Mouse (Mus musculus): Measurements from ENCODE around the gene Frk. TPM values are rescaled to one million over a fixed set of nuclear protein-coding genes. Genes with fewer than 3 reads are reported as not detected.

Gene Frk
- polyA plus RNA-seq, 1 experiment from 2014 or later, result 0.33 TPM

DNA sequence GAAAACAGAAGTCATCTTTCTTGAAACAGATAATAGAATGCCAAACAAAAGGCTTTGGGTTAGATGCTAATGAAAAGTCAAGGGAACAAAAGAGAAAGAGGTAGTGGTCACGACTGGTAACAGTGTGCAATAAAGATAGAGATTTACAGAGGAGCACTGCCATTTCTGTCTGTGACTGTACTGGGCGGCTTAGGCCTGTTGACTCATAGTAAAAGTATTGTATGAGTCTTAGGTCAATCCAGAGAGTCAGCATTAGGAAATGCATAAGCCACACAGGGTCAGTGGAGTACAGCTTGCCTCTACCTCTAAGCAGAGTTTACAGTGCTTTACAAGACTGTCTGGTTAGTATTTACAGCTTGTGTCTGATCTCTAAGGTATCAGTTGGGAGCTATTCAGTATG is 24.6 kb downstream of the Frk start:
- Histone ChIP-seq H3K27me3 (ENCODE audit: control insufficient read depth, insufficient read depth, low read depth, low read length) (no peaks in the 10 kb centered on the region), H3K4me3 (ENCODE audit: low read depth, low read length) (no peak overlapping the region)

DNA sequence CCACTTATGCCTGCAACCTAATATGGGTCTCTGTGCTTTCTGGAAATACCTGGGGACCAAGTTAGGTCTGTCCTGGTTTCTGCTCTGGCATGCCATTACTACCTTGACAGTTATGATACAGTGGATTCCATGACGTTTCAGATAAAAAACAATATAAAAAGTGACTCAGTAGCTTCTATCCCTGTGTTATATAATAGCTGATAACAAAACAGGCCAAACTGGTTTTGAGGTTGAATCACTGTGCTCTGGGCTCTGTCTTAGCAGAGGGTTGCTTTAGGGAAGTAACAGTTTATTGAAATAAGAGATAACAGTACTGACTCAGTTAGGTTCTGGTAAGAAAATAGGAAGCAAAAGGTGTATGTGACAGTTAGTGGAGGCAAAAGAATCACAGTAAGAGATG is 25.4 kb downstream of the Frk start:
- Histone ChIP-seq H3K27ac (ENCODE audit: low read length) (no peak overlapping the region), H3K4me3 (ENCODE audit: low read depth, low read length) (no peak overlapping the region), H3K4me1 (ENCODE audit: control insufficient read depth, insufficient read depth, low read length) (no peaks in the 10 kb centered on the region), H3K27me3 (ENCODE audit: control insufficient read depth, insufficient read depth, low read depth, low read length) (no peaks in the 10 kb centered on the region), H3K36me3 (ENCODE audit: control insufficient read depth, insufficient read depth, low read length) (no peaks in the 10 kb centered on the region), H3K9me3 (replicated peaks; ENCODE audit: control insufficient read depth, low read length, poor library complexity, severe bottlenecking) (no peaks in the 10 kb centered on the region), H3K9ac (ENCODE audit: low read depth, low read length) (no peak overlapping the region), H3K4me2 (ENCODE audit: low read length) (no peak overlapping the region)
- ATAC-seq, result no peak
- 76% methylated on average over 1 of the region's 1 CpGs for WGBS

More for the DNA sequence above, 24.6 kb downstream of the Frk start:
- Histone ChIP-seq H3K4me2 (ENCODE audit: low read length) (no peak overlapping the region), H3K27ac (ENCODE audit: low read length) (no peak overlapping the region), H3K9me3 (replicated peaks; ENCODE audit: control insufficient read depth, low read length, poor library complexity, severe bottlenecking) (no peaks in the 10 kb centered on the region), H3K36me3 (ENCODE audit: control insufficient read depth, insufficient read depth, low read length) (no peaks in the 10 kb centered on the region), H3K4me1 (ENCODE audit: control insufficient read depth, insufficient read depth, low read length) (no peaks in the 10 kb centered on the region), H3K9ac (ENCODE audit: low read depth, low read length) (no peak overlapping the region)
- ATAC-seq, result no peak
- 67% methylated on average over 2 of the region's 2 CpGs for WGBS

GRCm38 (mm10) chr10:34509256-34509655 is 26.1 kb downstream of the Frk start:
- Histone ChIP-seq H3K9ac (ENCODE audit: low read depth, low read length) (no peak overlapping the region), H3K4me1 (ENCODE audit: control insufficient read depth, insufficient read depth, low read length) (no peaks in the 10 kb centered on the region), H3K36me3 (ENCODE audit: control insufficient read depth, insufficient read depth, low read length) (no peaks in the 10 kb centered on the region), H3K4me3 (ENCODE audit: low read depth, low read length) (no peak overlapping the region), H3K9me3 (replicated peaks; ENCODE audit: control insufficient read depth, low read length, poor library complexity, severe bottlenecking) (no peaks in the 10 kb centered on the region), H3K27ac (ENCODE audit: low read length) (no peak overlapping the region), H3K4me2 (ENCODE audit: low read length) (no peak overlapping the region), H3K27me3 (ENCODE audit: control insufficient read depth, insufficient read depth, low read depth, low read length) (no peaks in the 10 kb centered on the region)
- ATAC-seq, result no peak
- WGBS, result 85% methylated on average over 2 of the region's 2 CpGs

DNA sequence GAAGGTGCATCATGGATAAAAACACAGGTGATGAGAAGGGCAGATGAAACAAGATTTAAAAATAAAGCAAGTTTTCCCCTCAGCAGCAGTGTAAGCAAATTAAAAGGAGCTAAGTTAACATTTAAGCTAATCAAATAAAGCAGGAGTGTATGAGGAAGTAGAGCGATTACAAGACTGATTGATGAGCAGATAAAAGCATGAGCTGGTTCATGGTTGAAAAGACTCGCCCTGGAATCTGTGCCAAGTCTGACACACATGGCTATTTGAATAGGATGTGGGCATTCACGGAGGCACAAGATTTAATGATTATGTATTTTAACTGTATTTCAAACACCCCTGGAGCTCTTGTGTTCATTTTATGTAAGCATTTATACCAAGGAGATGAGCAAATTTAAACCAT is 28.0 kb downstream of the Frk start:
- no peak overlapping the region for H3K9ac ChIP-seq (ENCODE audit: low read depth, low read length)
- no peak overlapping the region for H3K4me3 ChIP-seq (ENCODE audit: low read depth, low read length)
- no peaks in the 10 kb centered on the region for H3K27me3 ChIP-seq (ENCODE audit: control insufficient read depth, insufficient read depth, low read depth, low read length)
- no peaks in the 10 kb centered on the region for H3K36me3 ChIP-seq (ENCODE audit: control insufficient read depth, insufficient read depth, low read length)
- WGBS, result 73% methylated on average over 3 of the region's 3 CpGs
- H3K9me3 ChIP-seq (replicated peaks; ENCODE audit: control insufficient read depth, low read length, poor library complexity, severe bottlenecking), result no peaks in the 10 kb centered on the region
- no peak for ATAC-seq
- H3K4me2 ChIP-seq (ENCODE audit: low read length), result no peak overlapping the region
- no peak overlapping the region for H3K27ac ChIP-seq (ENCODE audit: low read length)
- H3K4me1 ChIP-seq (ENCODE audit: control insufficient read depth, insufficient read depth, low read length), result no peaks in the 10 kb centered on the region

DNA sequence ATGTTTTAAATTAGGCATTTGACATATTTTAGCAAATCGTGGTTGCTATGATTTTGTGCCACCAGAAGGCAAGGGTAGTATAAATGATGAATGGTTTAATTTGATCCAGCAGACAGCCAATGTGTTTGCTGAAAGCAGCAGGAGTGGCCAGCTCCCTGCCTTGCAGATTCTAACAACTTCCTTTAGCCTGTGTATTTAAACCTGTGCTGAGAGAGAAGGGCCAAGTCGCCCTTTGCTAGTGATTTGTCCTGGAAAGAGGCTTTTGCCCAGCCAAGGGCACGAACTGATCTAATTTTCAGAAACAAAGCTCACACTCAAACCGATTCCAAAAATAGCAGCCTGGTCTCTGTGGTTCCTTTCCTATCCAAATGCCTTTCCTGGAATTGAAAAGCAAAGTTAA is 29.4 kb downstream of the Frk start:
- Histone ChIP-seq H3K27ac (ENCODE audit: low read length) (no peak overlapping the region), H3K9ac (ENCODE audit: low read depth, low read length) (no peak overlapping the region), H3K4me2 (ENCODE audit: low read length) (no peak overlapping the region), H3K4me1 (ENCODE audit: control insufficient read depth, insufficient read depth, low read length) (no peaks in the 10 kb centered on the region), H3K27me3 (ENCODE audit: control insufficient read depth, insufficient read depth, low read depth, low read length) (no peaks in the 10 kb centered on the region), H3K4me3 (ENCODE audit: low read depth, low read length) (no peak overlapping the region), H3K36me3 (ENCODE audit: control insufficient read depth, insufficient read depth, low read length) (no peaks in the 10 kb centered on the region), H3K9me3 (replicated peaks; ENCODE audit: control insufficient read depth, low read length, poor library complexity, severe bottlenecking) (no peaks in the 10 kb centered on the region)
- 46% methylated on average over 4 of the region's 4 CpGs for WGBS
- no peak for ATAC-seq

DNA sequence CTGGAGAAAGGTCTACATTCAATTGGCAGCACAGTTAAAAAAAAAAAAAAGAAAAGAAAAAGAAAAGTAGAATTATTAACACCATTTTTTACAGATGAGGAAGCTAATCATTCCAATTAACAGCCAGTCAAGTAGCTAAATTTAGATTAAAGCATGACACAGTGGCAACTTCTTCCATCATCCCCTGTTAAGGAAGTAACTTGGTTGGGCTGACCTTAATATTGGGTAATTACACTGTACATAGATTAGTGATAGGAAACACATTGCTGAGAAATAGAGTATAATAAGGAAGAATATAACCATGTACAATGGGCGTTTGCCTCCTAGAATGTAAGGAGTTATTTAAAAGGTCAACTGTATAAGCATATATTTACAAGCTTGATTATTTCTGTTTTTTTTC is 42.4 kb downstream of the Frk start:
- Histone ChIP-seq H3K9ac (ENCODE audit: low read depth, low read length) (no peak overlapping the region), H3K9me3 (replicated peaks; ENCODE audit: control insufficient read depth, low read length, poor library complexity, severe bottlenecking) (no peaks in the 10 kb centered on the region), H3K36me3 (ENCODE audit: control insufficient read depth, insufficient read depth, low read length) (no peaks in the 10 kb centered on the region), H3K4me2 (ENCODE audit: low read length) (no peak overlapping the region), H3K27me3 (ENCODE audit: control insufficient read depth, insufficient read depth, low read depth, low read length) (no peaks in the 10 kb centered on the region), H3K4me3 (ENCODE audit: low read depth, low read length) (no peak overlapping the region), H3K4me1 (ENCODE audit: control insufficient read depth, insufficient read depth, low read length) (no peaks in the 10 kb centered on the region), H3K27ac (ENCODE audit: low read length) (no peak overlapping the region)
- WGBS, result 89% methylated on average over 1 of the region's 1 CpGs
- ATAC-seq, result no peak

DNA sequence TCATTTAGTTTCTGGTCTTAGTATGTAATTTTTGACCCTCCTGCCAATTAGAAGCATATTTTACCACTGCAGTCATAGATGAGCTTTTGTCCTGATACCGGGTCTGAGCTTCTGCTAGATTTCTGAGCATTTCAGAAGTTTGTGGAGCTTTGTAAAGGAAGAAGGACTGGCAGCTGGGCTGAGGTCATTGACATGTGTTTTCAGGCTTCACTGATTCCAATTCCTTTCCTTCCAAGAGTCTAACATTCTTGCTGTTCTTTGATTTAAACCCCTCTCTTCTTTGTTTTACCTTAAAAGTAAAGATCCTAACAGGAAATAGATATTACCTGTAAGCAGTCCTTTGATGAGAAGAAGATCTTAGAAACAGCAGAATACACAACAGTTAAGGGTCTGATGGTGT is 48.6 kb downstream of the Frk start:
- 37% methylated on average over 1 of the region's 1 CpGs for WGBS
- H3K36me3 ChIP-seq (ENCODE audit: control insufficient read depth, insufficient read depth, low read length), result no peaks in the 10 kb centered on the region
- no peaks in the 10 kb centered on the region for H3K27me3 ChIP-seq (ENCODE audit: control insufficient read depth, insufficient read depth, low read depth, low read length)
- H3K27ac ChIP-seq (ENCODE audit: low read length), result no peak overlapping the region
- H3K9me3 ChIP-seq (replicated peaks; ENCODE audit: control insufficient read depth, low read length, poor library complexity, severe bottlenecking), result no peaks in the 10 kb centered on the region
- H3K4me1 ChIP-seq (ENCODE audit: control insufficient read depth, insufficient read depth, low read length), result no peaks in the 10 kb centered on the region
- no peak overlapping the region for H3K4me2 ChIP-seq (ENCODE audit: low read length)
- ATAC-seq, result no peak
- H3K4me3 ChIP-seq (ENCODE audit: low read depth, low read length), result no peak overlapping the region
- no peak overlapping the region for H3K9ac ChIP-seq (ENCODE audit: low read depth, low read length)

DNA sequence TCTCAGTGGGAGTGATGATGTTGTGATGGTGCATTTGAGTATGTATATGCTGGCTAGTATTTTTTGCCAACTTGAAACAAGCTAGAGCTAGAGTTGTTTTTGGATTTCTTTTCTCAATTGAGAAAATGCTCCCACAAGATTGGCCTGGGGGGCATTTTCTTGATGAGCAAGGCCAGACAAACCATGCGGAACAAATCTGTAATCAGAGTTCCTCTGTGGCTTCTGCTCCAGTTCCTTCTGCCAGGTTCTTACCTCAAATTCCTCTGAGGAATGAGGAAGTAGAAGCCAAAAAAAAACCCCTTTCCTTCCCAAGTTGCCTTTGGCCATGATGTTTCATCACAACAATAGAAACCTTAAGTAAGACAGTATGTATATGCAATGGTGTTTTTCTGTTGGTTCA is 49.3 kb downstream of the Frk start:
- Histone ChIP-seq H3K27me3 (ENCODE audit: control insufficient read depth, insufficient read depth, low read depth, low read length) (no peaks in the 10 kb centered on the region), H3K9ac (ENCODE audit: low read depth, low read length) (no peak overlapping the region), H3K27ac (ENCODE audit: low read length) (no peak overlapping the region), H3K4me1 (ENCODE audit: control insufficient read depth, insufficient read depth, low read length) (no peaks in the 10 kb centered on the region), H3K4me3 (ENCODE audit: low read depth, low read length) (no peak overlapping the region), H3K9me3 (replicated peaks; ENCODE audit: control insufficient read depth, low read length, poor library complexity, severe bottlenecking) (no peaks in the 10 kb centered on the region), H3K4me2 (ENCODE audit: low read length) (no peak overlapping the region), H3K36me3 (ENCODE audit: control insufficient read depth, insufficient read depth, low read length) (no peaks in the 10 kb centered on the region)
- WGBS, result 96% methylated on average over 1 of the region's 1 CpGs
- no peak for ATAC-seq

GRCm38 (mm10) chr10:34540687-34541086 is 57.5 kb downstream of the Frk start:
- WGBS, result 90% methylated on average over 2 of the region's 2 CpGs
- Histone ChIP-seq H3K4me2 (ENCODE audit: low read length) (no peak overlapping the region), H3K4me3 (ENCODE audit: low read depth, low read length) (no peak overlapping the region), H3K36me3 (ENCODE audit: control insufficient read depth, insufficient read depth, low read length) (no peaks in the 10 kb centered on the region), H3K4me1 (ENCODE audit: control insufficient read depth, insufficient read depth, low read length) (no peaks in the 10 kb centered on the region), H3K9me3 (replicated peaks; ENCODE audit: control insufficient read depth, low read length, poor library complexity, severe bottlenecking) (no peaks in the 10 kb centered on the region), H3K27me3 (ENCODE audit: control insufficient read depth, insufficient read depth, low read depth, low read length) (no peaks in the 10 kb centered on the region), H3K9ac (ENCODE audit: low read depth, low read length) (no peak overlapping the region), H3K27ac (ENCODE audit: low read length) (no peak overlapping the region)
- ATAC-seq, result no peak
